Mouse (Mus musculus) retina, embryonic 14.5 days (tissue): ENCODE results near the gene Olfr1367.
"Not testable (repeated sequence)": the region's sequence is repeated elsewhere in the genome, so short reads cannot be mapped to it uniquely, and the experiment has no call there.

Experiments used
- DNase-seq: peaks from one replicate; pipeline ENCODE4 v3.0.0-alpha.2; 2015; ENCODE audit warnings: low spot score

Gene Olfr1367

DNA sequence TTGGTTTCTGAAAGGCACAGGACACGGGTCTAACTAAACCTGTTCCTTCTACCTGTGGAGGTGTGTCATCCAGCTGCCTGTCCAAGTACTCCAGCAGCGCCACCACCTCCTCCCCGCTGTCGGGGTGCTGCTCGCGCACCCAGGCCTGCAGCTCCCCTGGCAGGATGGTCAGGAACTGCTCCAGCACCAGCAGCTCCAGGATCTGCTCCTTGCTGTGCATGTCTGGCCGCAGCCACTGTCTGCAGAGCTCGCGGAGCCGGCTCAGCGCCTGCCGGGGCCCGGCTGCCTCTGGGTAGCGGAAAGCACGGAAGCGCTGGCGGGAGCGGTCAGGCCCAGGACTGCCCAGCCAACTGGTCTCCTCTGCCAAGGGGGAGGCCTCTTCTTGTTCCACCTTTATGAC lies 49.3 kb downstream of the Olfr1367 start:
- not testable (repeated sequence) for DNase-seq

DNA sequence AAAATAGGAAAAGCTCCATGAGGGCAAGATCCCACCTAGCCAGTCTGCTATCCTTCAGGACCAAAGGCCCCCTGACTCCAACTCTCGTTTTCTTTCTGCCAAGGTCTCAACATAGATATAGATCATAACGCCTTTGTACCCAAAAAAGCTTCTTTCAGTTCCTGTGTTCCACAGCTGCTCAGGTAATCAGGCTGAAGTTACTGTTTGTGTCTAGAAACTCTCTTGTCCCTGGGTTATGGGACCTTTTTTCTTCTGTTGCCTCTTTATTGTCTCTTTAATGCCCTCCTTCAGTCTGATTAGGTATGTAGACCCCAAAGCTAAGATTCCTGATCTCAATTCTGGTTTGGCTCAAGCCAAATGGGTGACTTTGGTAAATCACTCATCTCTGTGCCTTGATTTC lies 50.8 kb downstream of the Olfr1367 start:
- DNase-seq: no peak
